Mouse (Mus musculus): Measurements from ENCODE around the gene Naa38.

The Naa38 gene

GRCm38 (mm10) chr11:69415327-69415667 lies 20.0 kb downstream of the Naa38 start:
- no peak for DNase-seq (ENCODE audit: low spot score)

DNA sequence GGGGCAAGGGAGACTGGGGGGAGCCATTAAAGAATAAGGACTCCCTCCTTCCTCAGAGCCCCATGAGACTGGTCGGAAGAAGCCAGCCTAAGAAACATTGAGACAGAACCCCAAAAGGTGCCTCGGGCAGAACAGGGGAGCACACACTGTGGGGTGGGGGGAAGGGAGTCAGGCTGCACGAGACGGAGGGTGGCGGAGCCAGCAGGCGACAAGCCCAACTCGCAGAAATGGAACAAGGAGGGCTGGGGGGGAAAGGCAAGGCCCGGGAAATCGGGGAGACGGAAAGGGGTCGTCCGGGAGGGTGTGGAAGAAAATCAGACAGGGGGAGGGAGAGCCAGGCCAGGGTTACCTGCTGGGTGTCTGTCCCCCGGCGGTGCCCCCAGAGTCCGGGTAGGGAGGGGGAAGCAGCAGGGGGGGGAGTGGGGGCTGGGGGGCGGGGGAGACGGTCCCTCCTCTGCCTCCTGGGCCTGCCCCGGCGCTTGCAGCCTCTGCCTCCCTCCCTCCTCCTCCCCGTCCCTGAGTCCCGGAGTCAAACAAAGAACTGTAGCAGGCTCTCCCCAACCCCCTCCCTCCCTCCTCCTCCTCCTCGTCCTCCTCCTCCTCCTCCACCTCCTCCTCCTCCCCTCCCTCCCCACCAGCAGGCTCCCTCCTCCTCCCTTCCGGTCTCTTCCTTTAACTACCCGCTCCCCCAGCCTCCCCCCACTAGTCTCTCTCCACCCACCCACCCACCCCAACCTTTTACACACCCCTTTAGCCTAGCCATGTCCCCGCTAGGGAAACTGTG lies 20.6 kb downstream of the Naa38 start:
- DNase-seq (ENCODE audit: low spot score), result no peak

DNA sequence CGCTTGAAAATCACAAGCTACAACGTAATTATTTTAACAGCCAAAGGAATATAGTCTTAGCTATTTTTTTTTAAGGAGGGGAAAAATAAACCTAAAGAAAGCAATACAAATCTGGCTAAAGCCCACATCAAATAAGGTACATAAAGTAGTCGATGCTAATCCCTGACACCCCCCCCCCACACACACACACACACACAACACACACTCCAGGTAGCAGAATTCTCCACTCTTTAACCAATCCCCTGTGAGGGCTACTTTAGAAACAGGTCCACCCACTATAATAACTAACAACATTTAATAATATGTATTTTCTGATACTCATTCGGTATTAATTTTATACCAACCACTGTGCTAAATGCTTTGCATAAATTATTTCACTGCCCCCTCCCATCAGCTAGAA lies 21.2 kb downstream of the Naa38 start:
- DNase-seq (ENCODE audit: low spot score), result no peak

GRCm38 (mm10) chr11:69416921-69417448 lies 21.7 kb downstream of the Naa38 start:
- no peak for DNase-seq (ENCODE audit: low spot score)

DNA sequence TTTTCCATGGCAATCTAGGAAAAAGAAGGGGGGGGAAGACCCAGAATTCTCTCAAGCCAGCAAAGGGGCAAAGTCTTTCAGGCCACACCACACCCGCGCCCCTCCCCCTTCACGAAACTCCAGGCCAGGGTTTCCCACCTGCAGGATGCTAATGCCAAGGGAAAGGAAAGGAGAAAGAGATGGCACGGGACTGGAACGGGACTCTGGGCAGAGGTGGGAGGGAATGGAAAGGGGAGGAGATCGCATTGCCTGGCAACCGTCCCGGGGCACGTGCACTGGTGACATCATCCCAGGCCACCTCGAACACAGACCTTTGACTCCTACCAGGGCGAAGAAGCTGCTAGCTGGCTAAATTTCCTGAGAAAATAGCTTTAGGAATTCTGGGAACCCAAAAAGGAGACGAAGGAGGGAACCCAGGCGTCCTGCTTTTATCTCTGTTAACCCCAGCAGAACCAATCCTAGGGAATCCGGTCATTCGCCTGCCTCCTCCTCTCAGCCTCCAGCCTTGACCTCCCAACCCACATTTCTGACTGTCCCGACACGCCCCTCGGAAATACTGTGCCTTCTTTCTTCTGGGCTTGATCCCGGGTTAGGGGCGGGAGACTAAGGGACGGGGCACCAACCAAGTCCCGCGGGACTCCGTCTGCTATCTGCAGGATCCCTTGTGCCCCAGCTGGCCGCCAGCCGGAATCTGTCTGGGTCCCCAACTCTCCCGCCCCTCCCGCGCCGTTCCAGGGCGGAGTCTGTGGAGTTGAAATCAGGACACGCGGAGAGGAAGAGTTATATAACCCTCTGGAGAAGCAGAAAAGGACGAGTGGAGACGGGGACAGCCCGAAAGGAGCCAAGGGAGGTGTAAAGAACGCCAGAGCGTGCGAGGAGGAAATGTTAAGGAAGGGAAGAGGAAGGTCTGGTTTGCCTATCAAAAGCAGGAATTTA lies 22.4 kb downstream of the Naa38 start:
- peak; percentile 53 for DNase-seq (ENCODE audit: low spot score)

DNA sequence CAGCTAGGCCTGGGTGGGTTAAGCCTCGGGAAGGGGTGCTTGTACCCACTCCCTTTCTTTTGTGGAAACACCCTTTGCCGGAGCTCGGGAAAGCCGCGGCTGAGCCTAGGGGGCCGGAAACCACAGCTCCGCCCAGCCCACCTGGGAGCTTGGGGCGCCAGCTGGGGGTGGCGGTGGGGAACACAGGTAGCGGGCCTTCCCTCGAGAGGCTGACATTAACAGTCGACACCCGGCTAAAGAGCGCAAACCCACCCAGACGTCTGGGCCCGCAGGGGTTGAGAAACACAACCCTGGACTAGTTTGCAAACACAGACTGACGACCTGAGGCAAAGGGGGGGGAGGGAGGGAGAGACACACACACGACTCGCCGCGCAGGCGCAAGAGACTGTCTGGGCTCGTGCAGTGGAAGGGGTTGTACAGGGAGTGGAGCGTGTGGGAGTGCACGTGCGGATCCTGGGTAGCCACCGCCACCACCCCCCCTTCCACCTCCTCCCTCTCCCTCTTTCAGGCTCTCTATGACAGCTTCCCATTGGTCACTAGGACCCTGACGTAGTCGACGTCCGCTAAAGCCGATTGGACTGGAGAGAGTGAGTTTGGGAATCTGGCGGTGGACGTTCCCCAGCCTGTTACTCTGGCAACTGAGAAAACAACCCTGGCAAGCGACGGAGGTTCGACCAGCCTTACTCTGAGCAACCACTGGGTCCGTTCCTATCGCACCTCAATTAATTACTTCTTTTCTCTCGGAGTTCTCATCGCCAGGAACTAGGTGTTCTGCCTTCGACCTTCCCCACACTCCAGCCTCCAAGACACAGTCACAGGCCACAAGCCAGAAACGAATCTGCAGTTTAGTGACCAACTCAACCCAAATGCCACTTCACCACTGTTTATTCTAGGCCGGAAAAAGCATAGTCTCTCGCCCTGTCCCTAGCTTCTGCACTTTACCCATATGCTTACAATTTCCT lies 23.5 kb downstream of the Naa38 start:
- peak; percentile 82 for DNase-seq (ENCODE audit: low spot score)

DNA sequence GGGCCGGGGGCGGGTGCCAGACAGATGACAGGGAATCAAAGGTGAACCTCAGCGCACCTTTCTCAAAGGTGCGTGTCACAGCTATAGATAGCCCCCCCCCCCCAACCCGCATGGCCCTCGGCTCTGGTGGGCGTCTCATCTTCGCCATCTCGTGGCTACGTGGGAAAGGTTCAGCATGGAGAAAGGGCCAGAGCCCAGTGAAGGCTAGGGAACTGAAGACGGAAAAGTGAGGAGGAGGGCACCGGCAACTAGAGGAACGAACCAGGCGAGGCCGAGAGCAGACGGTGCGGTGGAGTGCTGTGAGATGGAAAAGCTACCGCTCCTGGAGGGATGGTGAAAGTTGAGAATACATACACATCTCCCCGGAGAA lies 24.1 kb downstream of the Naa38 start:
- DNase-seq (ENCODE audit: low spot score), result no peak

- no peak for DNase-seq (ENCODE audit: low spot score)
These were observed 24.7 kb downstream of the Naa38 start for GRCm38 (mm10) chr11:69419813-69420553.

GRCm38 (mm10) chr11:69420554-69421000 lies 25.3 kb downstream of the Naa38 start:
- DNase-seq (ENCODE audit: low spot score), result no peak

DNA sequence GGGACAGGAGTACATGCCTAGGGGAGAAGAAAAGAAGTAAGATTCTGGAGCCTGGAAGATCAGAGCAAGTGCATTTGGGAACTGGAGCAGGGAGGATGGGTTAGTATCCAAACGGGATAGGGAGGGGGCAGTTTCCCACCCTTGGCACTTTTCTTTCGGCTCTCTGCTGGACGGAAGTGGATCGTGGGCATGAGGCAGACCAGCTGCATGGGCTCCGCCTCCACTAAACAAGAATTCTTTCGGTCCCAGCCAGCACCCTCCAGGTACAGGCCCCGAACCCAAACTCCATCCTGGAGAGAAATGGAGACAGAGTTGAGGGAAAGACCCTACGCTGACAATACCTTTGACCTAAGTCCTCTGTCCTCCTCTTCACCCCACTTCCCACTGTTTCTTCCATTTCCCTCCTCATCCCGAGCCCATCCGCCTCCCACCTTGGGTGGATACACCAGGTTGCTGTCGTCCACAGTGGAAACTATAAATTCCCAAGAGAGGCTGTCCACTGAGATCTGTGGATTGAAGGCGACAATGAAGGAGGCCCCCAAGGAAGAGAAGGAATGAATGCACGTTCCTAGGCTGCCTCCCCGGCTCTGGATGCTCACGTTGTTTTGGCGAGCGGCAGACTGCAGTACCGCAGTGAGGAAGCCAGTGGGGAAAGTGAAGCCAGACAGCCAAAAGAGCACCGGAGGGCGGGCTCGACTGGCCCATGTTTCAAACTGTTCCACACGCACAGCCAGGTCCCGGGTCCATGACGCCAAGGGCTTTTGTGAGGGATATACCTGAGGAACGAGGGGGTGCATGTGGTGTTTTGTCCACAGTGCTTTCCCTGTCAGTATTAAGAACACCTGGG lies 26.1 kb downstream of the Naa38 start:
- DNase-seq (ENCODE audit: low spot score), result no peak

GRCm38 (mm10) chr11:69422842-69423241 lies 27.6 kb downstream of the Naa38 start:
- no peak for DNase-seq (ENCODE audit: low spot score)

DNA sequence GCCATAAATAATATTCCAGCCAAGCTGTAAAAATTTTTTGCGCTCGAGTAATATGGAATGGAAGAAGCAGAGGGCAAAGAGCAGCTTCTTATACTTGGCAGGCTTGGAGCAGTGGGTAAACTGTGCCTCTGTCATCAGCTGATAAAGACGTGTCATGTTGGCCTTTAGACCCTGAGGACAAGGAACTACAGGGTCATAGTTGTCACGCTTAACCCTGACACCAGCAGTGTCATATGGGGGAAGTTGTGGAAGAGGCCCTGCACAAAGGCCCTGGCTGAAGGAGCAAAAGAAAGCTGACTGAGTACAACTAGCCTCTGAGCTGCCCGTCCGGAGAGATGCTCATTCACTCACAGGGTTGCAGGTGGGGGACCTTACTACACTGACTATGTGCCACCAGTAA lies 28.6 kb downstream of the Naa38 start:
- no peak for DNase-seq (ENCODE audit: low spot score)

- DNase-seq (ENCODE audit: low spot score), result no peak
These were observed 31.0 kb downstream of the Naa38 start for GRCm38 (mm10) chr11:69426246-69426645.

GRCm38 (mm10) chr11:69428751-69429150 lies 33.5 kb downstream of the Naa38 start:
- no peak for DNase-seq (ENCODE audit: low spot score)

- DNase-seq (ENCODE audit: low spot score), result no peak
These were observed 34.0 kb downstream of the Naa38 start for GRCm38 (mm10) chr11:69429313-69429712.

- no peak for DNase-seq (ENCODE audit: low spot score)
These were observed 35.3 kb downstream of the Naa38 start for GRCm38 (mm10) chr11:69430631-69431030.

- DNase-seq (ENCODE audit: low spot score), result peak; percentile 84
These were observed 36.7 kb downstream of the Naa38 start for GRCm38 (mm10) chr11:69431829-69432639.

GRCm38 (mm10) chr11:69432640-69432982 lies 37.3 kb downstream of the Naa38 start:
- no peak for DNase-seq (ENCODE audit: low spot score)

DNA sequence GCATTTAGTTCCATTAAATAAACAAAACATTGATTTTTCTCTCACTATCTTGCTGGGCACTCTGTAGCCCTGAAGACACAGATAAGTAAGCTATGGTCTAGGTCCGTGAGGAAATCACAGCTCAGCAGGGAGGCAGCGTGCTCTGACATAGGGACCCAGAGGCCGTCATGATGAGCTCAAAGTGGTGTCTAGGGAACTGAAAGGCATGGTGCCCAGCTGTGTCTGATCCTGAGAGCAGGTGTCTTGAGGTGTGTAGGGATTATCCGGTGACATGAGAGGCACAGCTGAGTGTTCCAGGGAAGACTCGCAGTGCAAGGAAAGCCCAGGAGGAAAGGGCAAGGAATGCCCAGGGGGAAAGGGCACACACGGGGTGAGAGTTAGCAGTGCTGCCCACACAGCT lies 37.9 kb downstream of the Naa38 start:
- no peak for DNase-seq (ENCODE audit: low spot score)

Data from T-cell, adult 2 months (primary cell).